Mouse (Mus musculus) thymus, postnatal 10 days (tissue): Measurements from ENCODE around the gene Chia1.
"Not testable (repeated sequence)": the region's sequence is repeated elsewhere in the genome, so short reads cannot be mapped to it uniquely, and the experiment has no call there.

ENCODE experiments used
- DNase-seq, 2 experiments: peaks; one replicate each; pipeline ENCODE4 v3.0.0; 2021; ENCODE audit warnings: low spot score in 2 of 2

Chia1 gene

DNA sequence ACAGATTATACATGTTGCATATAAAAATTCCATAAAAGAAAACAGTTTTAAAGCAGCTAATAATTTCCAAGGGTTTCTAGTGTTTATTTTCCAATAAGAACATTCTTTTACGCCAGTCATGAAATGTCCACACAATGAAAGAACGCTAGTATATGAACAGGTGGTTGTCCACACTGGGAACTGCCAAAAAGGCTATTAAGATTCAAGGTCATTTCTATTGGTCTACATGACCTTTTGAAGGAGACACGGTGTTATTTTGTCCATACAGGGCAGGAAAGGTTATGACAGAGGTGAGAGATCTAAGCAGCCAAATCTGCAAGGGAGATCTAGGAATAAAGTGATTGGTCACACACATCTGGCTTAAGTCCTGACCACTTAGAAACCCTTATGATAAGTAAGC, at the start of gene Chia1:
TSS of gene Chia1 (plus strand) at position 301 of the 400 bp plus-strand sequence.
- no peak for DNase-seq

DNA sequence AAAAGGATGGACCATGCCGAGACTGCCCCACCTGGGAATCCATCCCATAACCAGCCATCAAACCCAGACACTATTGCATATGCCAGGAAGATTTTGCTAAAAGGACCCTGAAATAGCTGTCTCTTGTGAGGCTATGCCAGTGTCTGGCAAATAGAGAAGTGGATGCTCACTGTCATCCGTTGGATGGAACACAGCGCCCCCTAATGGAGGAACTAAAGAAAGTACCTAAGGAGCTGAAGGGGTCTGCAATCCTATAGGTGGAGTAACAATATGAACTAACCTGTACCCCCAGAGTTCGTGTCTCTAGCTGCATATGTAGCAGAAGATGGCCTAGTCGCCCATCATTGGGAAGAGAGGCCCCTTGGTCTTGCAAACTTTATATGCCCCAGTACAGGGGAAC, 45.3 kb upstream of the Chia1 start:
- peak in 1 of 2 experiments; percentile 35 for DNase-seq

DNA sequence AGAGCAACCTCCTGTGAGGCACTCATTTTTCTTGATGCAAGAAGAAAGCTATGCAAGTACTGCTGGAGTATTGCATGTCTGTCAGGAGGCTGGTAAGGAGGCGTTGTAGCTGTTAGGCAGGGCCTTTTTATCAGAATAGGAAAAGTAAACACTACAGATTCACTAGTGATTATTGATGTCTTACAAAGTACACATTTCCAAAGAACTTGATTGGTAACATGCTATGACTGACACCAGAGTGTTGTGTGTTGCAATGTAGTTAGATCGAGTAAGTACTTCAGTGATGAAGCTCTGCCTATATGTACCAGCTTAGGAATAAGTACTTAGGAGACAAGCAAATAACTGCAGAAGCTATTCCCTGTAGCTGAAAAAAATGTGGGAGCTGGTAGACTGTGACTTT, 42.0 kb upstream of the Chia1 start:
- DNase-seq, result no peak

DNA sequence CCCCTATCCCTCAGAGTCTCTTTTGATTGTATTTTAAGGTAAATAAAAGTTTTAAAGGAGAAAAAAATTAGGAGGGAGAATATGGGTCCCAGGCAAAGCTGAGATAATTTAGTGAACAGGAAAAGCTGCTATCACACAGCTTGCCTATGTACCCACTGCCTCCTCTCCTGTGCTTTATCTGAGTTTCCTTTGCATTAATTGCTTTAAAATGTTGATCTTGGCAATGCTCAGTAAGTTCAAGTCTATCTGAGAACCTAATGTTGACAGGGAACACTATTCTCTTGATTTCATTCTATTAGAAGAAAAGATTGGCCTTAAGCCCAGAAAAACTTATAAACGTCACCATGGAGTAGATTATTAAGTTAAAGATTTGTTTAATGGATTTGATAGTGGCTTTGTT, 38.2 kb upstream of the Chia1 start:
- no peak for DNase-seq

DNA sequence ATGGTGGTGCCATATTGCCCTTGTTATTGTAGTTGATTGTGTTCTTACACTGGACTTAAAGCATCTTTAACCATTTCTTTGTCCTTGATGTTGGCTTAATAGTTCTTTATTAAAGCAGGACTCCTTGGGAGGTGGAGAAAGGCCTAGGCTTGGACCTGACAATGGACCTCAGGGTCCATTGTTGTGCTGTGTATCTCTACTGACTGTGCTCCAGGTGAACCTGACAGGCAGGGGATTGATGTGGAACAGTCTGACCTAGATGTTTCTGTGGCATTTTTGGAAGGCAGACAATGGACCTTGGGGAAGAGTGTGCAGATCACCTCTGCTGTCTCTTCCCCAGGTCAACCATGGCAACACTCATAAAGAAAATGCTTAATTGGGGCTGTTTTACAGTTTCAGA, 14.0 kb downstream of the Chia1 start:
- DNase-seq, result no peak

DNA sequence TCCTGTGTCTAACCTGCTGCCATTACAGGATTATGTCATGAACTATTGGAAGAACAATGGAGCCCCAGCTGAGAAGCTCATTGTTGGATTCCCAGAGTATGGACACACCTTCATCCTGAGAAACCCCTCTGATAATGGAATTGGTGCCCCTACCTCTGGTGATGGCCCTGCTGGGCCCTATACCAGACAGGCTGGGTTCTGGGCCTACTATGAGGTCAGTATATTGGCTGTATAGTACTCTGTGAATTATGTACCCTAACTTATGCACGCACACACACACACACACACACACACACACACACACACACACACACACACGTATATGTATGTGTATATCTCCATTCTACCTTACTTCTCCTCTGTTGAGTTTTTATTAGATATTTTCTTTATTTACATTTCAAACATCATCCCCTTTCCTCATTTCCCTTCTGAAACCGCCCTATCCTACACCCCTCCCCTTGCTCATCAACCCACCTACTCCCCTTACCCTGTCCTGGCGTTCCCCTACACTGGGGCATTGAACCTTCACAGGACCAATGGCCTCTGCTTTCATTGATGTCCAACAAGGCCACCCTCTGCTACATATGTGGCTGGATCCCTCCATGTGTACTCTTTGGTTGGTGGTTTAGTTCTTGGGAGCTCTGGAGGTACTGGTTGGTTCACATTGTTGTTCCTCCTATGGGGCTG, 15.9 kb downstream of the Chia1 start:
- DNase-seq, result no peak

DNA sequence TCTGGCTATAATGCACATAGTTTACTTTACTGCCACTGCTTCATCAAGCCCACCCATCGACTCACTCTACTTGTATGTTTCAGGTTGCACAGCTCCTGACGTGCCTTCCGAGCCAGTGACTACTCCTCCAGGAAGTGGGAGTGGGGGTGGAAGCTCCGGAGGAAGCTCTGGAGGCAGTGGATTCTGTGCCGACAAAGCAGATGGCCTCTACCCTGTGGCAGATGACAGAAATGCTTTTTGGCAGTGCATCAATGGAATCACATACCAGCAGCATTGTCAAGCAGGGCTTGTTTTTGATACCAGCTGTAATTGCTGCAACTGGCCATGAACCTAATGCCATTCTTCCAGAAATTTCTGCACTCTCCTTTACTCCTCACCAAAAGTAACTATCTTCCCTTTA, 18.7 kb downstream of the Chia1 start:
- DNase-seq, result no peak

DNA sequence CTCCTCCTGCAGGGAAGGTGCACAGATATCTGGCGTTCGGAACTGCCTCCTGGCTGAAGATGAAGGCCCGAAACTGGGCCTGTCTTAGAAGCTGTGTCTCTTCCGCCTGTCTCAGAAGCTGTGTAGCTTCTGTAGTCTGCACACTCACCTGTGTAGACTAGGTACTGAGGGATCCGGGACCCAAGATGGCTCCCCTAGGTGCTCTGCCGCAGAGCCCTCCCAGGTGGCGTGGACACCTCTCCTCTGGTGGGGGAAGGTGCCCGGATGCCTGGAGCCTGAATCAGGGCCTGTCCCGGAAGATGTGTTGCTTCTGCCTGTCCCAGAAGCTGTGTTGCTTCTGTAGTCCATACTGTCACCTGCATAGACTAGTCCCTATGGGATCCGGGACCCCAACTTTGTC, 31.1 kb downstream of the Chia1 start:
- no peak for DNase-seq

DNA sequence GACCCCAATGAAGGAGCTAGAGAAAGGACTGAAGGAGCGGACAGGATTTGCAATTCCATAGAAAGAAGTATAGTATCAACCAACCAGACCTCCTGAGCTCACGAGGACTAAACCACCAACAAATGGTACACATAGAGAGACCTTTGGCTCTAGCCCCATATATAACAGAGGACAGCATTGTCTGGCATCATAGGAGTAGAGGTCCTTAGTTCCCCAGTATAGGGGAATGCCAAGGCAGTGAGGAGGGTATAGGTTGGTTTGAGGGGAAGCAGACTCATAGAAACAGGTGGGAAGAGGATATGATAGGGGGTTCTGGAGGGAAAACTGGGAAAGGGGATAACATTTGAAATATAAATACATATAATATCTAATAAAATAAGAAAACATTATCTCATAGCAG, 41.4 kb downstream of the Chia1 start:
- DNase-seq, result no peak

DNA sequence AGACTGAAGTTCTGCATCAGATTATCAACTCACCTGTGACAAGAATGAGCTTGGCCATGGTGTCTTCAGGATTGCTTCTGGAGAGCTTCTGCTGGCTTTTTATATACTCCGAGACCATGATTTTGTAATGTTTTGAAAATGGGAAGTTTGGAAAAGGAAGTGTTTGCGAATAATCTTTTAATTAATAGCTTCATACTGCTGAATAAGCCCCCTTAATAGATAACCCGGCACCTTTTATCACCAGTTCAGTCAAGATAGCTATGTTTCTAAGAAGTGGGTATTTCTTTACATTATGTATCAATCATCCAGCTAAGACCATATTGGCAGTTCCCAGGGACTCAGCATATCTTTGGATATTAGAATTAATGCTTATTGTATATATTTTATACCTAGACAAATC, 54.4 kb downstream of the Chia1 start, which contains the start of gene Chil3:
TSS of gene Chil3 (minus strand) at position 101 of the 400 bp plus-strand sequence.
- no peak for DNase-seq

DNA sequence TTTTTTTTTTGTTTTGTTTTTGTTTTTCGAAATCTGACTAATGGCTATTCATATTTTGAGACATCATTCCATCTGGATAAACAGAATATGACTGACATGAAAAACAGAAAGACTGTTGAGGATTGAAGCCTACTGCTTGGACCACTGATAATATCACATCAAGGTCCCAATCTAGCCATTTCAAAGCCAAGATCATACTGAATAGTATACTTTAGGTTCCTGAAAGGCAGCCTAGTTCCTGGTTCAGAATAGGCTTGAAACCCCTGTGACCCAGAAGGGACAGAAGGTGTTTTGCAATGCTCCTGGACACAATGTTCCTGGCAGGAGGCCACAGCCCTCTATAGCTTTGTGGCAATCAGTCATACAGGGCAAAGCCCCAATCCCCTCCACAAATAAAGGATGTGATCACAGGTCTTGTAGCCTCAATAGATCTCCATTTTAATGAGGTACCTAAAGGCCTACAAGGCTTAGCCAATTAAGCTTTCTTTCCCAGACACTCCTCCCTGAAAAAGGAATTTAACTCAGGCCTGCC, 57.6 kb downstream of the Chia1 start:
- no peak for DNase-seq

DNA sequence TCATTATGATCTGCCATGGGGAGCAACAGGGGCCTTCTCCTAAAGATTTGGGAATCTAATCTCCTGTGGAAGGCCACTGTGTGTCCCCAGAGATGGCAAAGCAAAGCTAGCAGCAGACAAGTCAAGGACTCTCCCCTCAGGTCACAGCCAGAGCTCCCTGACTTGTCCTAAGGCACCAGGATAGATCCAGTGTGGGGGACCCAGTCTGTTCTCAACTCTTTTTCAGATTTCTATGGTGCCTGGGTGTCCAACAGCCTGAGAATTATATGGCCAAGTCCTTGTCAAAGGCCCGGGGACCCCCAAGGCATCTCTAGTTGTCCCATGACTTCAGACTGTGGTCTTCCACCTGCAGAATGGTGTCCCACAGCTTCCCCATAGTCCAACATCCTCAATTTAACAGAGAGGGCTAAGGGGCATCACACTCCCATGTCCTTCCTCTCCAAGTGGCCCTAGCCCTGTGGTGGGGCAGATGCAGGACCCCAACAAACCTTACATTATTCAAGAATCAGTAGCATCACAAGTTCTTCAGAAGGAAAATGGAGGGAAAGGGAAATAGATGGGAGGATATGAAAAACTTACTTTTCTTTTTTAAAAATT, 58.2 kb downstream of the Chia1 start:
- DNase-seq, result no peak

DNA sequence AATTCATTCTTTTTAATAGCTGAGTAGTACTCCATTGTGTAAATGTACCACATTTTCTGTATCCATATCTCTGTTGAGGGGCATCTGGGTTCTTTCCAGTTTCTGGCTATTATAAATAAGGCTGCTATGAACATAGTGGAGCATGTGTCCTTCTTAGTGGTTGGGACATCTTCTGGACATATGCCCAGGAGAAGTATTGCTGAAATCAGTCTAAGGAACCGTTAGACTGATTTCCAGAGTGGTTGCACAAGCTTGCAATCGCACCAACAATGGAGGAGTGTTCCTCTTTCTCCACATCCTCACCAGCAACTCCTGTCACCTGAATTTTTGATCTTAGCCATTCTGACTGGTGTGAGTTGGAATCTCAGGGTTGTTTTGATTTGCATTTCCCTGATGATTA, 59.5 kb downstream of the Chia1 start:
- not testable (repeated sequence) for DNase-seq

DNA sequence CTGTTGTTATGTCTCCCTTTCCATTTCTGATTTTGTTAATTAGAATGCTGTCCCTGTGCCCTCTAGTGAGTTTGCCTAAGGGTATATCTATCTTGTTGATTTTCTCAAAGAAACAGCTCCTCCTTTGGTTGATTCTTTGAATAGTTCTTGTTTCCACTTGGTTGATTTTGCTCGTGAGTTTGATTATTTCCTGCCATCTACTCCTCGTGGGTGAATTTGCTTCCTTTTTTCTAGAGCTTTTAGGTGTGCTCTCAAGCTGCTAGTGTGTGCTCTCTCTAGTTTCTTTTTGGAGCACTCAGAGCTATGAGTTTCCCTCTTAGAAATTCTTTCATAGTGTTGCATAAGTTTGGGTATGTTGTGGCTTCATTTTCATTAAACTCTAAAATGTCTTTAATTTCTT, 61.9 kb downstream of the Chia1 start:
- not testable (repeated sequence) for DNase-seq

DNA sequence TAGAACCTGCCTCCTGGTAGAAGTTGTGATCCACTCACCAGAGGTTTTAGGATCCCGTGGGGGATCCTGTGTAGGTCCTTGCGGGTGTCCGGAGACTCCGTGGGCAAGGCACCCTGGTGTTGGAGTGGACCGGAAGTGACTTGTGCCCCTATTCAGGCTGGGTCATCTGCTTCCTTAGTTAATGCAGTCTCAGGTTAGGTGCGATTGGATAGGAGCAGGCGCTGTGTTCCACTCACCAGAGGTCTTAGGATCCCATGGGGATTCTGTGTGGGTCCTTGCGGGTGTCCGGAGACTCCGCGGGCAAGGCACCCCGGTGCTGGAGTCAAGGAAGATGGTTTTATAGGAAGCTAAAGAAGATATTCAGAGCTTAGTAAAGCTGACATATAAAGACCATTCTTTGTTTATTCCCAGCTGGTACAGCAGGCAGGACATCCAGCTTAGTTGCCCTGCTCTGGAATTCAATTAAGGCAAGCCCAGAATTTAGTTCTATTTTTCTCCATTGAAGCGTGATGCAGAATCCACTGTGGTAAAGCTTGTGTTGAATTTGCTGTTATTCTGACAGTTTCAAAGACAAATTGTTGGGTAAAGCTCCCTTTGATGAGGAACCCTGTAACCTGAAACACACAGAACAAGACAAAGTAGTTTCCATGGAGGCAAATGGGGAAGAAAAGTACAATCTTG, 64.6 kb downstream of the Chia1 start:
- no peak for DNase-seq
